Mouse (Mus musculus) activated CD4-positive, CD25-positive, alpha-beta regulatory T cell (primary cell): Measurements from ENCODE around the gene Itih2. TPM values are rescaled to one million over a fixed set of nuclear protein-coding genes. Genes with fewer than 3 reads are reported as not detected.

ENCODE experiments used
- polyA plus RNA-seq, 2 experiments: library from polyadenylated mRNA; unstranded; fragments of 100-300 nt; shearing (Covaris generic); gene quantifications; one replicate each; pipeline ENCODE4 v1.2.1; 2017

The Itih2 gene
- not detected for polyA plus RNA-seq

DNA sequence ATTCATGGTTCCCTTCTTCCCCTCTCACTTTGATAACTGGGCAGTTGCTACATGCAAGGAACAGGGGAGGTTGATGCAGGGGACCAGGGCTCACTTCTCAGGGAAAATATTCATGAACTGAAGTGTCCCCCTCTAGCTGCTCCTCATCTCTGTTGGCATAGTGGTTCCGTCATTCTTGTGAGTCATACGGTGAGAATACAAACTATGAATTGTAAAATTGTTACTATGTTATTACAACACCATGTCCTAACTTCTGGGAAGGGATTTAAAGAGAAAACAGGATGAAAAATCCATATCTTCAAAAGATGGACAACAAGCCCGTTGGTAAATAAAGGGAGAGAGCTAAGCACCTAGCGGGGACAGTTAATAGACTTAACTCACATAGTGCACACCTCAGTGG, at the start of gene Itih2:
Gene Itih2 (minus strand): TSS at position 101 of the 400 bp plus-strand sequence.

DNA sequence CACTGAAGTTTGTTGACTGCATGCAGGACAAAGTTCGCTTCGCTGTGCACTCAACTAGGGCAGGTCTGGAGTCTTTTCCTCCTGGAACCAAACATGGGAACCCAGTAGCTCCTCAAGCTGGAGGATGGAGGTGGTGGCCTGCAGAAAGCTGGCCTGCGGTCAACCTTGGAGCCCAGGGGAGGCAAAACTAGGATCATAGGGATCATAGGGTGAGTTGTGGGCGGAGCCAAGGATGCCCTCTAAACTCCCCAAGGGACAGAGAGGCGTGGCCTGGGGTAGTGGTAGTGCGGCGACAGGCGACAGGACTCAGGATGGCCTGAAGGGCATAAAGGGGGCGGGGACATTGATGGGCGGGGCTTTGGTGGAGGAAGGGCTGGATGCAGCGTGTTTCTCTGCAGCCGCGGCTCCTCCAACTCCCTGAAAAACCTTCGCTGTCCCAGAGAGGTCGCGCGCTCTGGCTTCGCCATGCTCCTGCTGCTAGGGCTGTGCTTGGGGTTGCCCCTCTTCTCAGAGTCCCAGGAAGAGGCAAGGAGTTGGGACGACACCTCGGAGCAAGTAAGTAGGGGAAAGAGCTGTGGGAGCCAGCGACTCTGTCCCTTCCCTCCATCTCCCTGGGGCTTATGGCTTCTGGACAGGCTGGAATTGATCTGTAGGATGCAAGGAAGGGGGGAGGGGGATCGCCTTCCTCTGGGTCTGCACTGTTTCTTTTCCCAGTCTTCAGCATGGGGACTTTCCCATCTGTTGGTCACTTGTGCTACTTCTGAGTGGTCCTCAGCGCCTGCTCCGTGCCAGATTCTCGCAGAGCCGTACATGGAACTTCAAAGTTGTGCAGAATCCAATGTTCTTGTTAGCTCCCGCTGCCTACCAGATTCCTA, 22.2 kb upstream of the Itih2 start, which contains the start of gene Itih5:
Gene Itih5 (plus strand): TSS at position 371 of the 875 bp plus-strand sequence.

DNA sequence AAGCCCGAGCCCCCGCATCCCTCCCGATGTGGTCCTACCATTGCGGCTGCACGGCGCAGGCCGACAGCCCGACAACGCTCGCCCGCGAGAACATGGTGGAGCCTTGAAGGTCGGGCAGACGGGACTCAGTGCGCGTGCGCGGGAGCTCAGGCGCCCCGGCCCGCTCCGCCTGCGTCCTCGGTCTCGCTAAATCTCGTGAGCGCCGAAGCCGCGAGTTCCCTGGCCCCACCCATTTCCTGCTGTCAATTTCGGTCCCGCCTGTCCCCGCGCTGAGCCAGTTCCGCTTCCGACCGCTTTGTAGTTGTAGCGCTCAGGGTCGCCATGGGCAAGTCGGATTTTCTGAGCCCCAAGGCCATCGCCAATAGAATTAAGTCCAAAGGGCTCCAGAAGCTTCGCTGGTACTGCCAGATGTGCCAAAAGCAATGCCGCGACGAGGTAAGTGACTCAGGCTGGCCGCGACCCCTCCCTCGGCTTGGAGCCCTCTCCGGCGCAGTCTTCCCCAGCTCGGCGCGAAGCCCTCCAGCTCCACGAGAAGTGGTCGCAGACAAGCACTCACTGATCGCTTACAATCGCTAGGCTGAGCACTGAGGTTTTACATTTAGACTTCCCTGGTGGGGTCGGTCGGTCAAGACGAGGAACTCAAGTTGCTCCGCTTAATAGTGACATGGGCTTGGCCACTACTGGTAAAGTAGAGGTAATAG, 50.7 kb downstream of the Itih2 start, which contains the start of the genes Atp5c1 and Kin:
Gene Atp5c1 (minus strand): TSS at position 201 of the 701 bp plus-strand sequence.
Gene Kin (plus strand): TSS at position 284 of the 701 bp plus-strand sequence.

DNA sequence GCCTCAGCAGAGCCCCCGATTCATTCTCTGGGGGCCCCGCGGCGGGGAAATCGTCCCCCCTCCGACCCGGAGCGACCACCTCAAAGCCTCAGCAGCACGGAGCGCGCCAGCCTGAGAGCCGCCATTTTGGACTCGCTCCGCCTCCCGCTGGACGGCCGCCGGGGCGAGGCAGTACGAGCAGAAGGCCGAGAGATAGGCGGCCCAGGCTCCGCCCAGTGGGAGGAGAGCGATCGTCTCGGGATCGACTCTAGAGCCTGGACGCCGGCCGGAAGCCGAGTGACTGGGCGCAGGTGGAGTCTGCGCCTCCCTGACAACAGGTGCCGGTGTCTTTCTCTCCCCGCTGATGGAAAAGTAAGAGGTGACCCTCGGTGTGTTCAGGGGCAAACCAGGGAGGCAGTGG, 82.7 kb downstream of the Itih2 start, which contains the start of gene Taf3:
Gene Taf3 (minus strand): TSS at position 136 of the 400 bp plus-strand sequence.

Other genes with a start within 250 kb of the Itih2 start
- gene 9230102O04Rik, start 241.9 kb downstream of the Itih2 start, polyA plus RNA-seq, result 1 to 10 TPM; 1.3 to 3.3 TPM
- 100 to 1,000 TPM; 101 to 147 TPM for gene Gata3, start 241.4 kb downstream of the Itih2 start, polyA plus RNA-seq
- gene Taf3, start 82.8 kb downstream of the Itih2 start, polyA plus RNA-seq, result 10 to 100 TPM; 15.1 to 20.9 TPM
- 100 to 1,000 TPM; 513 to 606 TPM for gene Atp5c1, start 50.9 kb downstream of the Itih2 start, polyA plus RNA-seq
- gene Kin, start 50.8 kb downstream of the Itih2 start, polyA plus RNA-seq, result 10 to 100 TPM; 36.2 to 40.4 TPM
- gene Itih5, start 22.2 kb upstream of the Itih2 start, polyA plus RNA-seq, result 10 to 100 TPM; 11.5 to 17.8 TPM
- 1 to 10 TPM; 3.5 to 4.1 TPM for gene Sfmbt2, start 239.1 kb upstream of the Itih2 start, polyA plus RNA-seq